Mouse (Mus musculus) myocyte (in vitro differentiated cells): ENCODE measurements at regions not wholly inside any gene's neighbourhood (a gene's known extent, or its start where the extent isn't known, plus 50 kb on each side); places are given as distances from the start of the nearest gene placed in this dataset.

Source experiments
- MAX ChIP-seq: IDR thresholded peaks from one replicate; pipeline ENCODE4 v1.6.1; 2011; ENCODE audit warnings: low read depth, mild to moderate bottlenecking, control low read depth
- MYOD1 ChIP-seq, 3 experiments: IDR thresholded peaks; one replicate each; pipeline ENCODE4 v1.6.1; 2011; ENCODE audit warnings: control low read depth in 2 of 3, low read depth in 2 of 3, mild to moderate bottlenecking in 2 of 3, moderate library complexity in 1 of 3; ENCODE audit not compliant: insufficient read length in 2 of 3, control insufficient read depth in 1 of 3
- POLR2A ChIP-seq: IDR thresholded peaks from one replicate; pipeline ENCODE4 v1.6.1; 2011; ENCODE audit warnings: low read depth, mild to moderate bottlenecking, control low read depth, moderate library complexity; ENCODE audit not compliant: insufficient read length
- SRF ChIP-seq: IDR thresholded peaks from one replicate; pipeline ENCODE4 v1.6.1; 2011; ENCODE audit warnings: low read depth; ENCODE audit not compliant: control insufficient read depth, insufficient read length
- TCF12 ChIP-seq: IDR thresholded peaks from one replicate; pipeline ENCODE4 v1.6.1; 2011; ENCODE audit warnings: mild to moderate bottlenecking, control low read depth; ENCODE audit not compliant: poor library complexity, insufficient read depth, severe bottlenecking
- TCF3 ChIP-seq: IDR thresholded peaks from one replicate; pipeline ENCODE4 v1.6.1; 2011; ENCODE audit warnings: low read depth, control low read depth; ENCODE audit not compliant: insufficient read length

- TF ChIP-seq POLR2A (no peak), MAX (no peak), MYOD1 (IDR thresholded peaks at IDR 0.05; ENCODE audit: control insufficient read depth in 1 of 3, insufficient read length in 2 of 3, low read depth in 2 of 3) (no peak), TCF12 (no peak), SRF (no peak), TCF3 (no peak)
Measured at GRCm38 (mm10) chr10:68982288-68982687, 168.9 kb upstream of the Rhobtb1 start.
